Mouse (Mus musculus) embryonic facial prominence, embryonic 14.5 days (tissue): ENCODE measurements at regions not wholly inside any gene's neighbourhood (a gene's known extent, or its start where the extent isn't known, plus 50 kb on each side); places are given as distances from the start of the nearest gene placed in this dataset.

ENCODE experiments used
- ATAC-seq: fragments of 200-750 bp; cut with Nextera tagmentation; 2 replicates; pipeline ENCODE4 v1.8.0; 2017; ENCODE audit warnings: low read depth, moderate number of reproducible peaks, moderate TSS enrichment
- DNase-seq: peaks from one replicate; pipeline ENCODE4 v3.0.0-alpha.2; 2015; ENCODE audit warnings: low spot score
- H3K27ac ChIP-seq: fragments of 300-500 bp; sonication (generic); replicated peaks from 2 replicates; pipeline ENCODE4 v1.5.1; 2014; ENCODE audit warnings: low read depth, mild to moderate bottlenecking, low read length, moderate library complexity
- H3K27me3 ChIP-seq: fragments of 300-500 bp; sonication (generic); replicated peaks from 2 replicates; pipeline ENCODE4 v1.6.1; 2014; ENCODE audit warnings: low read length; ENCODE audit not compliant: control insufficient read depth, insufficient read depth
- H3K36me3 ChIP-seq: fragments of 300-500 bp; sonication (generic); 2 replicates; pipeline ENCODE4 v1.6.1; 2014; ENCODE audit warnings: low read length, mixed read lengths; ENCODE audit not compliant: control insufficient read depth, insufficient read depth
- H3K4me1 ChIP-seq: fragments of 300-500 bp; sonication (generic); 2 replicates; pipeline ENCODE4 v1.6.1; 2014; ENCODE audit warnings: antibody characterized with exemption, low read length; ENCODE audit not compliant: control insufficient read depth, insufficient read depth
- H3K4me2 ChIP-seq: fragments of 300-500 bp; sonication (generic); 2 replicates; pipeline ENCODE4 v1.6.1; 2014; ENCODE audit warnings: low read depth, mild to moderate bottlenecking, low read length, moderate library complexity, mixed read lengths
- H3K4me3 ChIP-seq: fragments of 300-500 bp; sonication (generic); 2 replicates; pipeline ENCODE4 v1.5.1; 2014; ENCODE audit warnings: low read depth, mild to moderate bottlenecking, low read length
- H3K9ac ChIP-seq: fragments of 300-500 bp; sonication (generic); 2 replicates; pipeline ENCODE4 v1.6.1; 2014; ENCODE audit warnings: low read depth, mild to moderate bottlenecking, low read length, moderate library complexity, mixed read lengths
- H3K9me3 ChIP-seq: fragments of 300-500 bp; sonication (generic); 2 replicates; pipeline ENCODE4 v1.6.1; 2016; ENCODE audit warnings: low read length; ENCODE audit not compliant: control insufficient read depth
- WGBS: fragments of 180-500 bp; shearing (Covaris S2); extraction: QIAGEN DNeasy Blood & Tissue Kit; methylation state at CpG from one replicate; pipeline ENCODE4 v1.1.7; 2014; 5-methylcytosine and 5-hydroxymethylcytosine counted together

DNA sequence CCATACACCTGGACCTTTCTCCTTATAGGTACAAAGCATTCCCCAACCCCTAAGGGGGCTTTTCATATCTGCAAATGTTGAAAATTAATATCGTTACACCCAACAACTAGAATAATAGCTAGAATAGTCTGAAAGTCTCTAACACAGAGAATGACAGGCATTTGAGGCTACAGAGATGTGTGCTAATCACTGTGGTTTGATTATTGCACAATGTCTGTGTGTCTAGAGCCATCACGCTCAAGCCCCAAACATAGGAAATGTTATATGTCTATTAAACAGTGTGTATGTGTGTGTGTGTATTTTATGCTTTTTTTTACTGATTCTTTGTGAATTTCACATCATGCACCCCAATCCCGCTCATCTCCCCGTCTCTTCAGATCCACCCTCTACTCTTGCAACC lies 77.2 kb upstream of the Aldh1a3 start:
- H3K9ac ChIP-seq, result no peak overlapping the region
- 92% methylated on average over 4 of the region's 4 CpGs for WGBS
- no peak; the same call in 1 of the 2 replicates for ATAC-seq
- no peaks in the 10 kb centered on the region for H3K36me3 ChIP-seq
- no peak for DNase-seq
- H3K4me3 ChIP-seq, result no peak overlapping the region
- no peaks in the 10 kb centered on the region; the same call in 1 of the 2 replicates for H3K4me1 ChIP-seq
- H3K9me3 ChIP-seq, result peaks cover 9% of the 10 kb centered on the region
- no peak overlapping the region for H3K4me2 ChIP-seq
- no peak overlapping the region for H3K27ac ChIP-seq
- no peaks in the 10 kb centered on the region for H3K27me3 ChIP-seq

DNA sequence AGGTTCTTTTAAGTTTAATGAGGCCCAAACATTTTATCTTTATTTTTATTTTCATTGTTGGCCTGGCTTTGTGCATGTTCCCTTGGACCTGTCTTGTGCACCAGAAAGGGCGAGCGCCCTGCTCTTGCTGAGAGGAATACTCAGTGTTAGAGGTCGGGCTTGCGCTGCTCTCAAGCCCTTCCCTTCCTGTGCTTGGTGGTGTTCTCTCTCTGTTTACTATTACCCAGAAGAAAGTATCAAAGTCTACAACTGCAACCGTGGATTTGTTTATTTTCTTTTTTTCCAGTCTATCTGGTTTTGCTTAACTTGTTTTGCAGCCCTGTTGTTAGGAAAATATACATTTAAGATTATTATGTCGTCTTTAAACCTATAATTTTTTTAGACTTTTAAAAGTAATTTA lies 74.1 kb upstream of the Aldh1a3 start:
- Histone ChIP-seq H3K4me3 (no peak overlapping the region), H3K4me2 (no peak overlapping the region), H3K27ac (no peak overlapping the region), H3K4me1 (no peaks in the 10 kb centered on the region; the same call in 1 of the 2 replicates), H3K36me3 (no peaks in the 10 kb centered on the region), H3K27me3 (no peaks in the 10 kb centered on the region), H3K9me3 (no peaks in the 10 kb centered on the region), H3K9ac (no peak overlapping the region)
- DNase-seq, result no peak
- no peak for ATAC-seq
- WGBS, result 47% methylated on average over 6 of the region's 6 CpGs

DNA sequence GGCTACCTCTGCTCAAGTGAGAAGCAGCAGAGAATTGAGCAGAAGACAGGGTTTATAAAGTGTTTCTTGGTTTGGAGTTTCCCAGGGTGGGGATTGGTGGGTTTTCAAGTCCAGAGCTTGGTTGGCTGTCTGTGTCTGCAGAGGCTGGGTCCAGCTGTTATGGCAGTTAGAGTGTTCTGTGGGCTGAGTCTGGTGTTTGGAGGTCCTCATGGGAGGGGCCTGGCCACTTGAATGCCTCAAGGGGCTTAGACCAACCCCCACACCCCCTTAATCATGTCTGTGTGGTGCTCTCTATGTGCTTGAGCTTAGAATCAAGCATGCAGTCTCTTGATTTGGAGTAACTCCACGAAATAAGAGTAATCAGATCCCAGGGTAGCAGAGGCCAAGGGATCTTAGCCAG lies 70.2 kb upstream of the Aldh1a3 start:
- WGBS, result 54% methylated on average over 1 of the region's 1 CpGs

DNA sequence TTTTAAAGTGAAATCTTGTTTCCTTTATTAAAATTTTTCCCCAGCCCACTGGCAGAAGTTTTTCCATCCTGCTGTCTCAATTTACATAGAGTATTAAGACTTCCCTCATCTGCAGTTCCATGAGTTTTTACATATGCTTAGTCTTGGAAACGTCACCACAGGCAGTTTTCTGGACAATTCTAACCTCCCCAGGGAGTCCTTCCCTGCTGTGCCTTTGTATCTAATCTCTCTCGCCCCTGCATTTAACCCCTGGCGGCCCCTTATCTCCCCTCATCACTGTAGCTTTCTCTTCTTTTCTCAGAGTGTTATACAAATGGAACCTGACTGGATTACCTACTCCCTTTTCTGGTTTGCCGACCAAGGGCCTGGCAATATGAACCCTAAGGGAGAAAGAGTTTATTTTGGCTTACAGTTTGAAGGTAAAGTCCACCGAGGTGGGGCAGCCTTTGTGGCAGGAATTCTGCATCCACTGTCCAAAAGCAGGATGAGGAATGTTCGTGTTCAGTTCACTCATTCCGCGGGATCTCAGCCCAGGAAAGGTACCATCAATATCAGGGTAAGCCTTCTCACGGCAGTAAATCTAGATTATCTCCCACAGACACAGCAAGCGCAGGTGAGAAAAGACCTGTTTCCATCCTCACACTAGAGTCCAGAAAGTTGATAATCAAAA lies 66.0 kb upstream of the Aldh1a3 start:
- DNase-seq (peak; percentile 50), ATAC-seq (no peak)
- H3K9ac ChIP-seq, result no peak overlapping the region
- peaks cover 2% of the 10 kb centered on the region; the same call in 1 of the 2 replicates for H3K9me3 ChIP-seq
- H3K4me1 ChIP-seq, result no peaks in the 10 kb centered on the region; the same call in 1 of the 2 replicates
- no peak overlapping the region for H3K27ac ChIP-seq
- WGBS, result 65% methylated on average over 10 of the region's 10 CpGs
- H3K4me2 ChIP-seq, result no peak overlapping the region
- H3K4me3 ChIP-seq, result no peak overlapping the region
- H3K27me3 ChIP-seq, result no peaks in the 10 kb centered on the region
- H3K36me3 ChIP-seq, result no peaks in the 10 kb centered on the region

More for the DNA sequence above, 70.2 kb upstream of the Aldh1a3 start:
- no peaks in the 10 kb centered on the region for H3K9me3 ChIP-seq
- no peak overlapping the region for H3K27ac ChIP-seq
- no peaks in the 10 kb centered on the region; the same call in 1 of the 2 replicates for H3K4me1 ChIP-seq
- no peak overlapping the region for H3K9ac ChIP-seq
- DNase-seq, result peak; percentile 26
- H3K4me3 ChIP-seq, result no peak overlapping the region
- H3K36me3 ChIP-seq, result no peaks in the 10 kb centered on the region
- ATAC-seq, result no peak
- no peaks in the 10 kb centered on the region for H3K27me3 ChIP-seq
- H3K4me2 ChIP-seq, result no peak overlapping the region

DNA sequence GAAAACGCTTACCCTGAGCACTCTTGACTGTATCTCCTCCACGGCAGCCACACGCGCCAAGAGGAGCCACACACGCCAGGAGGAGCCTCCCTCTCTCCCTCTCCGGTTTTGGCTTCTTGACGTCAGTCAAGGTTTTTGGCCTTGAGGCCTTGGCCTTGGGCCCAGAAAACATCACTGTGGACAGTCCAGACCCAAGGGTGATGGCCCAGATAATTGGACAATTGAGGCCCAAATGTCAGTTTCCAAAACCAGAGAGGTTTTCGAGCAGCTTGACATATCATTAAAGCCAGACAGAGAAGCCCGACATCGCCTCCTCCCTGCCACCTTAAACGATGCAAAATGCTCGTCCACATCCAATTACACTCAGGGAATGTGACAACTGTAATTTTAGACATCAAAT lies 65.4 kb upstream of the Aldh1a3 start:
- H3K27me3 ChIP-seq, result no peaks in the 10 kb centered on the region
- no peak overlapping the region for H3K4me2 ChIP-seq
- H3K9me3 ChIP-seq, result peaks cover 5% of the 10 kb centered on the region; the same call in 1 of the 2 replicates
- WGBS, result 47% methylated on average over 12 of the region's 12 CpGs
- no peak overlapping the region for H3K9ac ChIP-seq
- H3K4me3 ChIP-seq, result no peak overlapping the region
- ATAC-seq (peak; percentile 73), DNase-seq (peak; percentile 72)
- H3K4me1 ChIP-seq, result no peaks in the 10 kb centered on the region; the same call in 1 of the 2 replicates
- no peaks in the 10 kb centered on the region for H3K36me3 ChIP-seq
- no peak overlapping the region for H3K27ac ChIP-seq

DNA sequence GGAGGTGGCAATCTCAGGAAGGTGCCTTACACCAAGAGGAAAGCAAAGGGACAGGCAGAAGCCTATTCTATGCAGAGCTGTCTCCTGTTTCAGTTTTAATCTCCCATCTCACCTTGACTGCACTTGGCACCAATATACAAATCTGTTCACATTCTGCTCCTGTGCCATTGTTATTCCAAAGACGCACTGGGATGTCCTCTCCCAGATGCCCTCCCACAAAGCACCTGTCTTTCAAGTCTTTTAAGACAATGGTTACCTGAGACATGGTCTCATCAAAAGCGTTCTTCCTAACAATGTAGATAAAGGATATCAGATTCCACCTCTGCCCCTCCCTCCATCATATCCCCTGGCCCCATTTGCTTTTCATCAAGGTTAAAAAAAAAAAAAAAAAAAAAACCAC lies 64.2 kb upstream of the Aldh1a3 start:
- DNase-seq (no peak), ATAC-seq (no peak)
- Histone ChIP-seq H3K9me3 (peaks cover 5% of the 10 kb centered on the region; the same call in 1 of the 2 replicates), H3K4me3 (no peak overlapping the region), H3K27me3 (no peaks in the 10 kb centered on the region), H3K9ac (no peak overlapping the region), H3K27ac (no peak overlapping the region), H3K36me3 (no peaks in the 10 kb centered on the region), H3K4me2 (no peak overlapping the region), H3K4me1 (no peaks in the 10 kb centered on the region; the same call in 1 of the 2 replicates)
- WGBS, result 47% methylated on average over 2 of the region's 2 CpGs

DNA sequence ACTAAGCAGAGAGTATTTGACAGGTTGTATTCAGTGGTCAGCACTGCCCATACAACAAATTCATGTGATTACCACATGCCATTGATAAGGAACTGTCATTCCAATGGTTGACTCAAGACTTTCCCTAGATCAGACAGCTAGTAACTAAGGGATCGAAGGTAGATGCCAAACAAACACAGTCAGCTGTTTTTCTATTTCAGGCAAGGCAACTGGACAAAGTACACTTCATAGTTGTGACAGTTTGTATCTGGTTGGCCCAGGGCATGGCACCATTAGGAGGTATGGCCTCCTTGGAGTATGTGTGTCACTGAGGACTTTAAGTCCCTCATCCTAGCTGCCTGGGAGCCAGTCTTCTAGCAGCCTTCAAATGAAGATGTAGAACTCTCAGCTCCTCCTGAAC lies 62.8 kb upstream of the Aldh1a3 start:
- peaks cover 5% of the 10 kb centered on the region; the same call in 1 of the 2 replicates for H3K9me3 ChIP-seq
- no peak overlapping the region for H3K9ac ChIP-seq
- no peaks in the 10 kb centered on the region for H3K27me3 ChIP-seq
- DNase-seq, result no peak
- WGBS, result 100% methylated on average over 1 of the region's 1 CpGs
- no peak overlapping the region for H3K4me2 ChIP-seq
- H3K27ac ChIP-seq, result no peak overlapping the region
- no peaks in the 10 kb centered on the region; the same call in 1 of the 2 replicates for H3K4me1 ChIP-seq
- no peak overlapping the region for H3K4me3 ChIP-seq
- no peak for ATAC-seq
- H3K36me3 ChIP-seq, result no peaks in the 10 kb centered on the region

DNA sequence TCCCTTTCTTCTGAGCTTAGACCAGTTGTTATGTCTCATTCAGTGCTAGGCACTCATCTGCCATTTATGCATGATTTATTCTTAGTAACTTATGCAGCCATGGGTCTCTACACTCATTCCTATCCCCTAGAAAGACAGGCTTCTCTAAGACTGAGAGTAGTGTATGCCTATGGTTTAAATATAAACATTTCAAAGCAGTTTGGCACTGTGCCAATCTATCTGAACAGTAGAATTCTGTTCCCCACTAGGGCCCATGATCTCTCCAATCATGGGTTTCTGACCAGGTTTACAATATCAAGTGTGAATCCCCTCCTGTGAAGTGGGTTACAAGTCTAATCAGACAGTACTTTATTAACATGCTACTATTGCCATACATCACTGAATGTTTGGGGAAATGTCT lies 60.4 kb upstream of the Aldh1a3 start:
- no peak overlapping the region for H3K27ac ChIP-seq
- no peaks in the 10 kb centered on the region for H3K27me3 ChIP-seq
- no peaks in the 10 kb centered on the region; the same call in 1 of the 2 replicates for H3K4me1 ChIP-seq
- no peak; the same call in 1 of the 2 replicates for ATAC-seq
- no peak overlapping the region for H3K4me3 ChIP-seq
- H3K9me3 ChIP-seq, result peaks cover 5% of the 10 kb centered on the region; the same call in 1 of the 2 replicates
- H3K4me2 ChIP-seq, result no peak overlapping the region
- peak; percentile 51 for DNase-seq
- H3K36me3 ChIP-seq, result no peaks in the 10 kb centered on the region
- no peak overlapping the region for H3K9ac ChIP-seq

DNA sequence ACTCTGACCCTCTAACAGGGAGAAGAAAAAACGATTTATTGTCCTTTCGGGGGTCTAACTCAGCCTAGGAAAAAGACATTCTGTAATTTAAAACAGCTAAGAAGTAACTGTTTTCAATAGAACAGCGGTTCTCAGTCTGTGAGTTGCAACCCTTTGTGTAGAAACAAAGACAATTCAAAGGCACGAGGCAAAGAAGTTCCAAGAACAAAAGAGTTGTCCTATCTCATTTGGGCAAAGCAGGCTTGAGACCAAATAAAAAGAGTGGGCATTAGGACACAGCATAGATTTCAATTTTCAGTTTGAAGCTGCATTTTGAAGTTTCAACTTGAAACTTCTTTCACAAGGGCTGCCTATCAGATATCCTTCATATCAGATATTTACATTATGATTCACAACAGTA lies 53.1 kb upstream of the Aldh1a3 start:
- DNase-seq (no peak), ATAC-seq (no peak)
- no peak overlapping the region for H3K4me3 ChIP-seq
- WGBS, result 45% methylated on average over 4 of the region's 4 CpGs
- H3K27me3 ChIP-seq, result no peaks in the 10 kb centered on the region
- H3K36me3 ChIP-seq, result no peaks in the 10 kb centered on the region
- no peaks in the 10 kb centered on the region for H3K4me1 ChIP-seq
- H3K9me3 ChIP-seq, result no peaks in the 10 kb centered on the region
- no peak overlapping the region for H3K27ac ChIP-seq
- H3K9ac ChIP-seq, result no peak overlapping the region
- no peak overlapping the region for H3K4me2 ChIP-seq
